Mouse (Mus musculus) cerebellum, adult 11 months (tissue): ENCODE data around the gene Ice1.

Experiments used
- DNase-seq: peaks from one replicate; pipeline ENCODE4 v3.0.0; 2022

Ice1 gene

GRCm38 (mm10) chr13:70553456-70553855 is 84.0 kb downstream of the Ice1 start:
- no peak for DNase-seq

DNA sequence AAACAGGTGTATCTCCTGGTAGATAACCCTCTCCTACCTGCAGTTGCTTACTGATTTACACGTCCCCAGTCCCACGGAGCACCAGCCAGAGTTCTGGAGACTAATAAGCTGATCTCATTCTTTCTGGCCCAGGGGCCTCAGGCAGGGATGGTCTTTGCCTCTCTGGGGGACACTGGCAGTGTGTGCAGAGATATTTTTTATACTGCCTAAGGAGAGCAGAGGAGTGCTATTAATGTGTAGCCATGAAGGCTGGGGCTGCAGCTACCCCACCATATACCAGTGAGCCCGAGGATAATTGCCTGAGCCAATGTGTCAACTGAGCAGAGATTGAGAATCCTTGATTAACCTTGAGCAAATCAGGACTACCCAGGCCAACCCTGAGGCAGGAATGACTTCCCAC is 90.0 kb downstream of the Ice1 start:
- no peak for DNase-seq

DNA sequence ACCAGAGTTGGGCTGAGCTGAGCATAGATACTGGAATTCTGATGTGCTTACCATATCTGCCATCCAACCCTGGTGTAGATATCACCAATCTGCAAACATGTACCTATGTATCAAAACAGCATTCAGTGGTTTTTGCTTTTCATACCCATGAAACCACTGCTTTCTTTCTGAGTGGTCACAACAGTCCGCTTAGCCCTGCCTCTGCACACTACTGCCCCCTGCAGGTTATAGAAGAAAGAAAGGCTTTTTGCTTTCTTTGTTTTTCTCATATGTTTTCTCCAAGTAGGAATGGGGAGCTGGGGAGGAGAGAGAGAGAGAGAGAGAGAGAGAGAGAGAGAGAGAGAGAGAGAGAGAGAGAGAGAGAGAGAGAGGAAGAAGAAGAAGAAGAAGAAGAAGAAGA is 92.2 kb downstream of the Ice1 start:
- no peak for DNase-seq

DNA sequence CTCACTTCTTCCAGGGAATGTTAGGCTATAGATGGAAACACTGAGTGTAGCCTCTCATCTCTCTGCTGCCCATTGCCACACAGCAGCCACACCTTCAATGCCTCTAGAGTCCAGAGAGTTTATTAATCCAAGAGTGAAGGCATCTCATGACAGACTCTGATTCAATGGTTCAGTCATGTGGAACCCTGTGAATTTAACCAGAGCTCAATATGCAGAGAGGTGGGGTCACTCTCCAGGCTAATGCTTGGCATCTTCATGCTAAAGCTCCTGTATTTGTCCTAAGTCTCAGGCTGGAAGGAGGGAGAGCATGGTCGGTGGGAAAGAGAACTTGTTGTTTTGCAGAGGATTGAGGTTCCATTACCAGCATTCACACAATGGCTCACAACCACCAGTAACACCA is 97.6 kb downstream of the Ice1 start:
- DNase-seq, result no peak

DNA sequence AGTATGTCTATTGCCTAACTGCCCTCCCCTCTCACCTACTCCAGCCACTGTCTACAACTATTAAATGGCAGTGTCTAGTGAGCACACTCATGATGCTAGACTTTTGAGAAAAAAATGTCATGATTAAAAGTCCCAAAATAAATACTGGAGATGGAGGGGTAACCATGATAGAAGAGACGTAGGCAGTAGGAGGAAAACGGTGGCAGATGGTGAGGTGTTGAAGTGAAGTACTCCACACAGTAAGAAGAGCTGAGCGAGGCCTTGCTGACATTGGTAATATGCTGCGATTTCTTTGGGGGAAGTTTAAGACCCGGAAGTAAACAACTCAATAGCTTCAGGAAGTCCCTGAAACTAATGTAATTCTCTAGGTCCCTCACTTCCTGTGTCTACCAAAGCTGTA is 104.0 kb downstream of the Ice1 start:
- DNase-seq, result no peak

DNA sequence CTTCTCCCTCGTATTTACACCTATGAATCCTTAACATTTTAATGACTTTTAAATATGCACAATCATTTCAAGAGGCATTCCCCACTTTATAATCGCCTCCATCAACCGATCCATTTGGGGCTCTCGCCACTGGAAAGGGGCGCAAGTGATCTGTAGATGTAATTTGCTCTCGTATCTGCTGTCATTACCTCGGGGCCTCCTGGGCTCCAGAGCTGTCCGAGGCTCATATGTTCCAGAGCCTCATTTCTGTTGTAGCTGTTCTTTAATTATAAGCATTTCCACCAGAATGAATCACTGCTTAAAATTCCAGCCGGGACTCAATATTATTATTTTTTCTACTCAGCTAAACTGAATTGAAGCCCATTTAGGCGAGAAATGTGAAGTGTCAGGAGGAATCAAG is 104.7 kb downstream of the Ice1 start:
- DNase-seq, result no peak

GRCm38 (mm10) chr13:70517651-70518050 is 119.8 kb downstream of the Ice1 start:
- DNase-seq, result no peak

GRCm38 (mm10) chr13:70515004-70515403 is 122.4 kb downstream of the Ice1 start:
- no peak for DNase-seq

DNA sequence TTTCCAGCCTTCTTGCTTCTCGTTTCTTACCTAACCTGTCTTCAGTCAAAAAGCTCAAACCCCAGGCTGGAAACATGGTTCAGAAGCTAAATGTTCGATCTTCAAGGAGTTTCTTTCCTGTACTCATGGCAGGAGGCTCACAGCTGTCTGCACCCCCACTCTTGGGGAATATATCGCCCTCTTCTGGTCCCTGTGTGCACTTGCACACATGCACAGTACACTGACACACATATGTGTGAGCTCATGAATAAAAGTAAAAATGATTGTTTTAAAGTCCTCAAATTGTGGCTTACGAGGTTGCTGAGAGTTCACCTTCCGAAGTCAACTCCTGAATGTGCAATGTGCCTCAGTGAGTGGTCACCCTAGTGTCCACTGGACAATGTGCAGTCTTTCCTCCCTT is 127.2 kb downstream of the Ice1 start:
- no peak for DNase-seq

DNA sequence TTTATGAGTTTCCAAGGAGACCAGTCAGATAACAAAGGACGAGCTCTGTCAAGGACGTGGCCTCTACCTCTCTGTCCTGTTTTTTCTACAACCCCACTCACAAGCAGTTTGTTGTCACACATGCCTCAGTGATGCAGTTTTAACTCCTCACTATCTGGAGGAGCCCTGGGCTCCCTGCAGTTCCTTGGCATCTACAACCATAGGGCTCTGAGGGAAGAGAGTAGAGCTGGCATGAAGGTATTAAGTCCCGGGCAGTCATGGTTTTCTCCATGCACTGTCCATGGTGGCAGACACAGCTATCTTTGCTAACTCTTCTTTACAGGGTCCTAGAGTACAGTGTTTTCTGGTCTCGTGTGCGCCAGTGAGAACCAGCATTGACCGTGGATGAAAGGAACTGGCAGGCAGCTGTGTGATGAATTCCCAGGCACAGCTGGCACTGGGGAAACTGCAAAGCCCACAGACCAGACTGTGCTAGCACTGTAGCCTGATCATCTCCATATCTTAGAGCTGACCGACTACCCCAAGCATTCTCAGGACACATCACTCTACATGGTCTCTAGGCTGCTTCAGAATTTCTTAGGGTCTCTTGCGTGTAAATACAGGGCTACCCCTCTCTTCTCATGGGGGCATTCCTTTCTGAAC is 127.9 kb downstream of the Ice1 start:
- DNase-seq, result no peak

DNA sequence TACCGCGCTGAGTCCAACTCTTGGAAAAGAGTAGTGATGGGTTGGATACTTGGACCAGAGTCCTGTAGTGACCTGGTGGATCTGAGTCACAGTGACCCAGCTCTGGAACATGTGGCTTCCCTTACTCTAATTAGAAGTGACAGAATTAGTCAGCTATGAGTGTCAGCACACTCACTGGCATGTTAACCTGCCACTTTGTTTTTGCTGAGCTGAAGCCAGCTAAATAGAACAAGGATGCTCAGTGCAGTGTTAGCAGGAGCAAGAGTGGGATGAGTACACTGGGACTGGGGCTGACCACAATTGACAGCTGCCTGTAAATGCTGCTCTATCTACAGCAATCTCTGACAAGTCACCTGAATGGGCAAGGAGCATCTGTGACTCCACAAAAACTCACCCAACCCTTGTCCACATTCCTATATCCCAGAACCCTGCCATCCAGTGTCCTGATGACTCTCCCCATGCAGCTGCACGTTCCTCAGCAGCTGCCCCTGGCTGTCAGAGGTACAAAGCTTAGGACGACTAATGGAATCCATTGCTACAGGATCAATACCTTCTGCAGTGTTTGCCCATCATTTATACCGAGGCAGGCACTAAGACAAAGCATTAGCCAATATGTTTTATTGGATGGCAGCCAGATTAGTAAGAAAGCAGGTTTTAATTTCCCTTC is 128.6 kb downstream of the Ice1 start:
- DNase-seq, result no peak
